Mouse (Mus musculus) heart, postnatal 0 days (tissue): ENCODE data around the gene Chaf1a. TPM values are rescaled to one million over a fixed set of nuclear protein-coding genes. Genes with fewer than 3 reads are reported as not detected.

Source experiments
- ATAC-seq: fragments of 200-750 bp; cut with Nextera tagmentation; 2 replicates; pipeline ENCODE4 v1.8.0; 2017; ENCODE audit warnings: low read depth, moderate number of reproducible peaks, moderate library complexity; ENCODE audit not compliant: insufficient read depth
- DNase-seq: peaks from one replicate; pipeline ENCODE4 v3.0.0-alpha.2; 2016; ENCODE audit warnings: low spot score
- H3K27ac ChIP-seq: fragments of 300-500 bp; sonication (generic); 2 replicates; pipeline ENCODE4 v1.5.1; 2014; ENCODE audit warnings: low read depth, mild to moderate bottlenecking
- H3K27me3 ChIP-seq: fragments of 300-500 bp; sonication (generic); 2 replicates; pipeline ENCODE4 v1.6.1; 2014; ENCODE audit warnings: low read length, mixed read lengths; ENCODE audit not compliant: control insufficient read depth, insufficient read depth
- H3K36me3 ChIP-seq: fragments of 300-500 bp; sonication (generic); replicated peaks from 2 replicates; pipeline ENCODE4 v1.6.1; 2014; ENCODE audit warnings: low read length, mixed read lengths; ENCODE audit not compliant: control insufficient read depth, insufficient read depth
- H3K4me1 ChIP-seq: fragments of 300-500 bp; sonication (generic); 2 replicates; pipeline ENCODE4 v1.6.1; 2014; ENCODE audit warnings: antibody characterized with exemption; ENCODE audit not compliant: control insufficient read depth, insufficient read depth
- H3K4me2 ChIP-seq: fragments of 300-500 bp; sonication (generic); 2 replicates; pipeline ENCODE4 v1.6.1; 2014; ENCODE audit warnings: low read depth, mild to moderate bottlenecking, low read length, moderate library complexity
- H3K4me3 ChIP-seq: fragments of 300-500 bp; sonication (generic); 2 replicates; pipeline ENCODE4 v1.5.1; 2014; ENCODE audit warnings: low read depth, low read length
- H3K9ac ChIP-seq: fragments of 300-500 bp; sonication (generic); replicated peaks from 2 replicates; pipeline ENCODE4 v1.6.1; 2014; ENCODE audit warnings: low read depth, low read length, mixed read lengths
- H3K9me3 ChIP-seq: fragments of 300-500 bp; sonication (generic); replicated peaks from 2 replicates; pipeline ENCODE4 v1.6.1; 2016; ENCODE audit warnings: low read length; ENCODE audit not compliant: control insufficient read depth
- CTCF ChIP-seq: IDR thresholded peaks from 2 replicates; pipeline ENCODE4 v1.5.1; 2016; ENCODE audit warnings: antibody characterized with exemption, control low read depth, low read depth
- EP300 ChIP-seq: IDR thresholded peaks from 2 replicates; pipeline ENCODE4 v1.6.1; 2016; ENCODE audit warnings: antibody characterized with exemption, low read depth
- WGBS: fragments of 180-500 bp; shearing (Covaris S2); extraction: QIAGEN DNeasy Blood & Tissue Kit; methylation state at CpG from one replicate; pipeline ENCODE4 v1.1.7; 2014; 5-methylcytosine and 5-hydroxymethylcytosine counted together
- polyA plus RNA-seq: library from polyadenylated mRNA; unstranded; fragments of >200 nt; fragmentation: Nextera tagmentation; extraction: Ambion mirVana; gene quantifications from 2 replicates; pipeline ENCODE4 v1.2.1, GENCODE M21; 2015
- total RNA-seq: library from RNA; depleted of rRNA; stranded (reverse); fragments of >200 nt; gene quantifications from 2 replicates; pipeline ENCODE4 v1.2.3, GENCODE M21; 2014; ENCODE audit warnings: low replicate concordance

Gene Chaf1a
- total and polyA plus RNA-seq, 2 experiments from 2014 or later: 2.8 to 2.9 TPM

GRCm38 (mm10) chr17:56106981-56107380 lies 66.7 kb downstream of the Chaf1a start:
- Histone ChIP-seq H3K27ac (no peak overlapping the region), H3K9me3 (no peaks in the 10 kb centered on the region), H3K4me1 (peaks cover 14% of the 10 kb centered on the region), H3K9ac (no peak overlapping the region), H3K4me2 (no peak overlapping the region), H3K36me3 (peaks cover 20% of the 10 kb centered on the region), H3K4me3 (no peak overlapping the region), H3K27me3 (no peaks in the 10 kb centered on the region)
- DNase-seq (no peak), ATAC-seq (no peak)
- 69% methylated on average over 4 of the region's 4 CpGs for WGBS
- TF ChIP-seq CTCF: no peak

- no peaks in the 10 kb centered on the region for H3K27me3 ChIP-seq
- H3K4me3 ChIP-seq: no peak overlapping the region
- H3K4me1 ChIP-seq: peaks cover 14% of the 10 kb centered on the region
- no peak for TF ChIP-seq CTCF
- no peak for TF ChIP-seq EP300
- H3K27ac ChIP-seq: 0 out of 2 replicates have a peak overlapping the region, but pooled peaks have one; percentile 94
- peaks cover 12% of the 10 kb centered on the region for H3K36me3 ChIP-seq
- ATAC-seq: no peak
- H3K9me3 ChIP-seq: no peaks in the 10 kb centered on the region
- 0 out of 2 replicates have a peak overlapping the region, but pooled peaks have one; percentile 2 for H3K9ac ChIP-seq
- DNase-seq: no peak
- 72% methylated on average over 2 of the region's 2 CpGs for WGBS
- no peak overlapping the region for H3K4me2 ChIP-seq
Observed at GRCm38 (mm10) chr17:56107736-56108135, 67.5 kb downstream of the Chaf1a start.

- Histone ChIP-seq H3K4me2 (peak overlapping the region; percentile 63), H3K27ac (peak overlapping the region; percentile 94), H3K4me3 (peak overlapping the region; percentile 38), H3K9ac (peak overlapping the region; percentile 64), H3K36me3 (peaks cover 12% of the 10 kb centered on the region), H3K27me3 (no peaks in the 10 kb centered on the region), H3K9me3 (no peaks in the 10 kb centered on the region), H3K4me1 (peaks cover 14% of the 10 kb centered on the region)
- peak; percentile 96 for TF ChIP-seq EP300
- 0 out of 2 replicates have a peak, but pooled peaks have one; percentile 5 for TF ChIP-seq CTCF
- DNase-seq (peak; percentile 80), ATAC-seq (peak; percentile 82)
- 40% methylated on average over 6 of the region's 6 CpGs for WGBS
Observed at GRCm38 (mm10) chr17:56108334-56109044, 68.2 kb downstream of the Chaf1a start.

- peaks cover 12% of the 10 kb centered on the region; the same call in 1 of the 2 replicates for H3K36me3 ChIP-seq
- H3K9me3 ChIP-seq: no peaks in the 10 kb centered on the region
- H3K4me1 ChIP-seq: peaks cover 14% of the 10 kb centered on the region
- TF ChIP-seq CTCF: 0 out of 2 replicates have a peak, but pooled peaks have one; percentile 13
- peak; percentile 83; the same call in 1 of the 2 replicates for TF ChIP-seq EP300
- peak within 1 kb of the TSS; percentile 38 for H3K4me3 ChIP-seq
- DNase-seq: peak; percentile 67
- H3K4me2 ChIP-seq: peak within 1 kb of the TSS; percentile 63
- no peaks in the 10 kb centered on the region for H3K27me3 ChIP-seq
- 32% methylated on average over 10 of the region's 10 CpGs for WGBS
- peak; percentile 82 for ATAC-seq
- H3K27ac ChIP-seq: peak within 1 kb of the TSS; percentile 94
- peak within 1 kb of the TSS; percentile 64 for H3K9ac ChIP-seq
Observed at GRCm38 (mm10) chr17:56109219-56110051, 69.2 kb downstream of the Chaf1a start, which contains the start of gene Plin4. Gene Plin4, minus strand, starts transcription at chr17:56109803.

- Histone ChIP-seq H3K4me3 (no peak overlapping the region), H3K9me3 (no peaks in the 10 kb centered on the region), H3K27ac (peak overlapping the region; percentile 94), H3K4me2 (no peak overlapping the region), H3K27me3 (no peaks in the 10 kb centered on the region), H3K9ac (no peak overlapping the region), H3K4me1 (peaks cover 14% of the 10 kb centered on the region), H3K36me3 (peaks cover 12% of the 10 kb centered on the region; the same call in 1 of the 2 replicates)
- ATAC-seq (no peak), DNase-seq (no peak)
- TF ChIP-seq CTCF (no peak), EP300 (no peak)
- WGBS: 53% methylated on average over 4 of the region's 4 CpGs
Observed at GRCm38 (mm10) chr17:56110571-56110970, 70.3 kb downstream of the Chaf1a start.
